Mouse (Mus musculus) thymus, postnatal 4 days (tissue): Measurements from ENCODE around the gene Mettl7b.

ENCODE experiments used
- DNase-seq: peaks from one replicate; pipeline ENCODE4 v3.0.0; 2021

Mettl7b gene

DNA sequence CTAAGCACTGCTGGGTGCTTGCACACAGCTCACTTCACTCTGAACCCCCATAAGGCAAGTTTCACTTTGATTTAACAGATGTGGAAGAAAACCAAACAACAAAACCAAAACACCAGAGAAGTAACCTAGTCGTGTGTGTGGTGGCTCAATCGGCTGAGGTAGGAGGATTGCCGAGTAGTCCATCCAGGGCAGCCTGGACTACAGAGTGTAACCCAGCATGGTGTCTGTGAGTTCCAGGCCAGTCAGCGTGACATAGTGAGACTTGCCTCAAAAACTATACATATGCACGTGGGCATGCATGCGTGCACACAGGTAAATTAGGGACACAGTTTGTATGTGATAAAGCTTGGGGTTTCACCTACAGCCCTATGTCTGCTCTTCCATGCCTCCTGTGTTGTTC is 43.4 kb downstream of the Mettl7b start:
- DNase-seq, result no peak

DNA sequence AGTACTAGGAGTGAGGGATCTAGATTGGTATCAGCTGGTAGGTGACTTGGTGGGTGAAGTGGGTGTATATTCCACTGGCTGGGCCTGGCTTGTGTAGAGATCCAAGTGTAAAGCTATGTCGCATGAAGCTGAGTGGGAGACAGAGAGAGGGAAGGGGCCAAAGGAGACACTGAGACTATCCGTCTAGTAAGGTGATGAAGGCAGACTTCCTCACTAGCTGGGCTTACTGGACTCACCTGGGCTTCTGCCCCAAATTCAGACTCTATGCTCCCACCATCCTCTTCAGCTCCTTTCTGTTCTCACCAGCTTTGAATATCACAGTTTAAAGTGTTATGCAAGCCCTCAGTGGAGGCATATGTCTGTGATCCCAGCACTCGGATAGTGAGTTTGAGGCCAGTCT is 44.1 kb downstream of the Mettl7b start:
- no peak for DNase-seq

DNA sequence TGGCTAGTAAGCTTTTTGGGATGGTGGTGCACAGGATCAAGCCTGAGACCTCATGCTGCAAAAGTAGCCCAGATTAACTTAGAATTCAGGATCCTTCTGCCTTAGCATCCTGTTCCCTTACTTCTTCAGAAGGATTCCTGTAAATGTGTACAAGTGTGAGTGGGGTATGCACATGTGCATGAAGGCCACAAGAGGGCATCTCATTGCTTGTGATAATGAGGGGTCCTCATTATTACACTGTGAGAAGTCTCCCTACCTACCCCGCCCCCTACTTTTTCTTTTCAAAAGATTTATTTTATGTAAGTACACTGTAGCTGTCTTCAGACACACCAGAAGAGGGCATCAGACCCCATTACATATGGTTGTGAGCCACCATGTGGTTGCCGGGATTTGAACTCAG is 45.2 kb downstream of the Mettl7b start:
- DNase-seq, result no peak

DNA sequence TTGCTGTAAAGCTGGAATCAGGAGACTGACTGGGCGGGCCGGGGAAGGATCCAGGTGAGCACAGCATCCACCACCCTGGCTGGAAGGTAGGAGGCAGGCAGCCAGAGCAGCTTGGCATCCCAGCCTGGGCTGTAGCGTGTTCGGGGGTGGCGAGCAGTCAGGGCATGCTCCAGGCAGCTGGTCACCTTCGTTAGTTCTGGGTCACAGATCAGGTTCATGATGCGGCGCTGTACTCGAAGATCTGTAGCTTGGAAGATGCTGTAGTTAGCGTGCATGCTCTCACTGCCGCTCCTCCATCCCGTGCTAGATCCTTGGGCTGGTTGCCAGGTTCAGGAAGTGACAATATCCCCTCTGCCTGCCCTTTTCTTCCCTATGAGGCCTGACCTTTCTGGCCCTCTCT is 47.1 kb downstream of the Mettl7b start:
- DNase-seq, result peak; percentile 25

DNA sequence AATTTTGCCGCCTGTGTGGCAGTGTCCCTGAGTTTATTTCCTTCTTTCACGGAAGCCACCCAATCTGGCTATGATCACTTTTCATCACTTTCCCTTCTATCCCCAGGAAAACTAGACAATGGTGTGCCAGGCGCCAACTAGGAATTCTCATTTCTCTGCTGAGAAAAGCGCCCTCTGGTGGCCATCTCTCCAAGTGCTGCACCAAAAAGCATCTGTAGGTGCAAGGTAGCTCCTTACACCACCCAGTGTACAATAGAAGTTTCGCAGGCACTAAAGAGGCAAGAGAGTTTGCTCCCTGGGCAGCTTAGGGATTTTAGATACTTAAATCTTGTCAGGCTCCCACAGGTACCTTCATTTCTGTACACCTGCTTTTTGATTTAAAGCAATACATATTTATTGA is 47.6 kb downstream of the Mettl7b start:
- peak; percentile 92 for DNase-seq

DNA sequence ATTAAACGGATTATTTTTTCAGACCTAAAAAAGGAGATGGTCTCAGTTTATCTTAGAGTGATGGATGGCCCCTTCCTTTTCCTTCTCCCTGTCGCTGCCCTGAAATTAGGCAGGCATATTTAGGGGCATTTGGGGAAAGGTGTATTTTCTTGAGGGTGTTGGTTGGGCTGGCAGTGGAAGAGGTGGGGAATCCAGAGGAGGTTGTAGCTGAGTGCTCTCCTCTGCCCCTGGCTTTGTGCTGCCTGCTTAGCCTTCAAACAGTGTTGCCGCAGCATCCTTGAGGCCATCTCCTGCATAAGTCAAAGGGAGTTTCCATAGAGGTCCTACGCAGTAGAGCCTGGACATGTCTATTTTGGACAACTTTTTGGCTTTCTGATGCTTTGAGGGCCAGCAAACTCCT is 48.0 kb downstream of the Mettl7b start:
- no peak for DNase-seq

DNA sequence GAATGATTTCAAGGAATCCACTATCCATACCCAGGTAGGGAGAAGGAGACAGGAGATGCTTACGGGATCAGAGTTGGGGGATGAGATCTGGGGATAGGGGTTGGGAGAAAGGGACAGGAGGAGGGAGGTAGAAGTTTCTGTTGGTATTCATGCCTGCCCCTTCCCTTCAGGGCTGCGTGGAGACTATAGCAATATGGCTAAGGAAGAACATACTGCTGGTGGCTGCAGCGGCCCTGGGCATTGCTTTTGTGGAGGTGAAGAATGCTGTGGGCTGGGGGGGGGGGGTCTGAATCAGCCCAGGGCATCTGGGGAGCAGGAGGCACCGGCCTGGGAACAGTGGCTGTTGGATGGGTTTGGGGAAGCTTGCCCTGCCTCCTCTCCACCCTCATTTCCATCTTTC is 48.5 kb downstream of the Mettl7b start:
- no peak for DNase-seq

DNA sequence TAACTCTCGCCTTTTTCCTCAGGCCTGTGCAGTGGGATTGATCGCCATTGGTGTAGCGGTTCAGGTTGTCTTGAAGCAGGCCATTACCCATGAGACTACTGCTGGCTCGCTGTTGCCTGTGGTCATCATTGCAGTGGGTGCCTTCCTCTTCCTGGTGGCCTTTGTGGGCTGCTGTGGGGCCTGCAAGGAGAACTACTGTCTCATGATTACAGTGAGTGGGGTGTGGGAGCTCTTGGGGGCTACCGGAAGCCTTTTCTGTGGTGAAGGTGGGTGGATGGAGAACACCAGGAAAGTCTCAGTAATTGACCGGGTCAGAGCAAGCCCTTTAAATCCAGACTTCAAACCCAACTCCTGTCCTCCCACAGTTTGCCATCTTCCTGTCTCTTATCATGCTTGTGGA is 49.4 kb downstream of the Mettl7b start:
- DNase-seq, result no peak

DNA sequence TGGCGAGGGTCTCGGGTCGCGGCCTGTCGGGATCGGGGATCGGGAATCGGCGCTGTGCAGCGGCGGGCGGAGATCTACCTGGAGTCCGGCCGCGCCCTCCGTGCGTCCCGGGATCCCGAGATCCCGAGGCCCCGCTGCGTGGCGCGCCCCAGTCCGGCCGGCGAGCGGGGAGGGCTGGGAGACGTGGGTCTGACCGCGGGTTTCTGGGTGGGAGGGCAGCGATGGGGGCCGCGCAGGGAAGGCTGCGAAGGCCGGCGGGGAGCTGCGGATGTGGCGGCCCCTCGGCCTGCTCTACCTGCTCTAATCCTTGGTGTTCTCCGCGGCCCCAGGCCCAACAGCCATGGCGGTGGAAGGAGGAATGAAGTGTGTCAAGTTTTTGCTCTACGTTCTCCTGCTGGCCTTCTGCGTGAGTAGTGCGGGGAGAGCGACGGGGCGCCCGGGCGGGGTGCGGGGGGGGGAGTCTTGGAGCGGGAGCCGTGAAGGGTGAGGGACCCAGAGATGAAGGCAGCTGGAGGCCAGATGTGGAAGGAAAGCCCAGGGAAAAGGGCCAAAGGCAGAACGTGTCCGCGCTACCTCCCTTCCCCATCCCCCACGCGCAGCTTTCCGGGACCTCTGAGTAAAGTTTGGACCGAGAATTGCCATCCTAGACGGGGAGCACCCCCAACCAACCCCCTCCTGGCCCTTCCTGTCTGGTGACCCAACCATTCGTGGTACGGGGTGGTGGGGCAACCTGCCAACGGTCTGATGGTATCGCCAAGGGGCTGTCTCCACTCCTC is 50.5 kb downstream of the Mettl7b start:
- DNase-seq, result no peak

DNA sequence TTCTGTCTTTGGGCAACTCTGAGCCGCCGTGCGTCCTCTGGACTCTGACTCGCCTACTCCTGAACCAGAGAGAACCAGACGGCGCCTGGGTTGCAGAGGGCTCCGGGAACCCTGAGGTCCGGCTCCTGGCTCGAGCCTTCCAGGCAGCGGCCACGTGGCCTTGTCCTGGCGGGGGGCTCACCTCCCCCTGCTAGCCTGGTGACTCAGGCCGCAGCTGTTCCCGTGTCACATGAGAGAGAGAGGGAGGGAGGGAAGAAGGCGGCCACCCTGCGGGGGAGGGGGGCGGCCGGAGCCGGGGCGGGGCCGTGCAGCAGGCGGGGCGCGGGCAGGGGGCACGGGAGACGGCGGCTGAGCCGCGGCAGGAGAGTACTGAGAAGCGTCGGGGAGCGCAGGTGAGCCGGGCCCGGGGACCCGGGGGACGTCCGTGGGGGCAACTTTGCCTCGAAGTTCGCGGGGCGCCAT is 51.2 kb downstream of the Mettl7b start:
- DNase-seq, result peak; percentile 49

DNA sequence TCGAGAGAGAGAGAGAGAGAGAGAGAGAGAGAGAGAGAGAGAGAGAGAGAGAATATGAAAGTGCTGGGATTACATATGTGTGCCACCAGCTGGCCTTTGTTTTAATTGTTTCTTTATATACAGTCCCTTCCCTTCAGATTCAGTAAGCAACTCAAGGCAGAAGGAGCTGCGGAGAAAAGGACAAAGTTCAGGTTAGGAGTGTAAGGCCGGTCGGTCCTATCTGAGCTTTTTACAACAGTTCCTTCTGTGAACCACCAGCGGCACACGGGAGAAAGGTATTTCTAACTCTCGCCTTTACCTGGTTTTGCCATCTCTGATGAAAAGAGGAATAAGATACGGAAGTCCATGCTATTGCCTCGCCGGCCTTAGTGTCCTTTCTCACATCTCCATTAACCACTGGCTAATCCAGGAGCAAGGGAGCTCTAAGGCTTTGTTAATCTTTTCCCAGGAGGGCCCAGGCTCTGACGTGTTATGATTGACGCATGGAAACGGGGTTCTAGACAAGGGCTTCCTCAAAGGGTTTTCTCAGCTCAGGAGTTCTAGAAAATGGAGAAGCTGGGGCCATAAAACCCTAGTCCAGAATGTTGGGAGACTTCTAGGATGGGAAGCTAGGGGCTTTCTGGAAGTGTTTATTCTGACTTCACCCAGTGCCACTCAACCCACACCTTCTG is 51.9 kb downstream of the Mettl7b start:
- DNase-seq, result no peak
